In genomic region chr11:117968716-117969099, GRCm38 (mm10) we compare ENCODE assay signal across 8 mouse cellular contexts. TPM values are rescaled to one million over a fixed set of nuclear protein-coding genes. Genes with fewer than 3 reads are reported as not detected.
DNase-seq lines count a peak whose midpoint lies in the region; ATAC-seq lines count a peak whose summit lies in the region.

No protein-coding gene starts in this region.

- H3K4me1 ChIP-seq in kidney, embryonic 16.5 days (ENCODE audit: insufficient read depth, low read length) = peaks cover 60% of the 10 kb centered on the region
- H3K4me1 ChIP-seq in brown adipose tissue, adult 24 weeks (ENCODE audit: control insufficient read depth, insufficient read depth, insufficient read length, low read length) = peaks cover 10% of the 10 kb centered on the region
- peaks cover 57% of the 10 kb centered on the region for H3K4me1 ChIP-seq in hindbrain, embryonic 12.5 days
- H3K4me1 ChIP-seq in midbrain, embryonic 12.5 days = peaks cover 53% of the 10 kb centered on the region

- 0% methylated on average over 31 of the region's 34 CpGs for WGBS in kidney, embryonic 16.5 days
- under 1% methylated on average over 34 of the region's 34 CpGs for WGBS in hindbrain, embryonic 12.5 days
- WGBS in midbrain, embryonic 12.5 days = 0% methylated on average over 32 of the region's 34 CpGs

- H3K4me2 ChIP-seq in kidney, embryonic 16.5 days (replicated peaks; ENCODE audit: low read depth, low read length) = peak overlapping the region; percentile 85
- peak overlapping the region; percentile 68 for H3K4me2 ChIP-seq in hindbrain, embryonic 12.5 days (replicated peaks)
- H3K4me2 ChIP-seq in midbrain, embryonic 12.5 days (replicated peaks) = peak overlapping the region; percentile 96

- no peaks in the 10 kb centered on the region for H3K9me3 ChIP-seq in kidney, embryonic 16.5 days (ENCODE audit: low read length)
- no peaks in the 10 kb centered on the region for H3K9me3 ChIP-seq in hindbrain, embryonic 12.5 days (replicated peaks)
- H3K9me3 ChIP-seq in midbrain, embryonic 12.5 days = no peaks in the 10 kb centered on the region

- H3K27ac ChIP-seq in kidney, embryonic 16.5 days (ENCODE audit: low read length) = peak overlapping the region; percentile 96
- H3K27ac ChIP-seq in brown adipose tissue, adult 24 weeks (replicated peaks; ENCODE audit: low read depth, low read length) = peak overlapping the region; percentile 81
- peak overlapping the region; percentile 93 for H3K27ac ChIP-seq in hindbrain, embryonic 12.5 days
- peak overlapping the region; percentile 89 for H3K27ac ChIP-seq in midbrain, embryonic 12.5 days (replicated peaks)

- H3K9ac ChIP-seq in kidney, embryonic 16.5 days (replicated peaks; ENCODE audit: low read length) = peak overlapping the region; percentile 91
- peak overlapping the region; percentile 85 for H3K9ac ChIP-seq in hindbrain, embryonic 12.5 days
- H3K9ac ChIP-seq in midbrain, embryonic 12.5 days (replicated peaks) = peak overlapping the region; percentile 81

- peaks cover 7% of the 10 kb centered on the region; the same call in 1 of the 2 replicates for H3K27me3 ChIP-seq in kidney, embryonic 16.5 days (ENCODE audit: insufficient read depth, low read length)
- H3K27me3 ChIP-seq in hindbrain, embryonic 12.5 days = peaks cover 45% of the 10 kb centered on the region
- peaks cover 65% of the 10 kb centered on the region for H3K27me3 ChIP-seq in midbrain, embryonic 12.5 days

- peak overlapping the region; percentile 76 for H3K4me3 ChIP-seq in kidney, embryonic 16.5 days (ENCODE audit: low read length)
- peak overlapping the region; percentile 76 for H3K4me3 ChIP-seq in brown adipose tissue, adult 24 weeks (ENCODE audit: insufficient read depth, low read depth, low read length)
- peak overlapping the region; percentile 63 for H3K4me3 ChIP-seq in hindbrain, embryonic 12.5 days
- peak overlapping the region; percentile 64 for H3K4me3 ChIP-seq in midbrain, embryonic 12.5 days

- no peak; the same call in 1 of the 2 replicates for ATAC-seq in kidney, embryonic 16.5 days (ENCODE audit: low FRiP score, low TSS enrichment)
- 0 out of 2 replicates have a peak, but pooled peaks have one; percentile 1 for ATAC-seq in hindbrain, embryonic 12.5 days (ENCODE audit: low FRiP score)
- peak; percentile 48 for ATAC-seq in midbrain, embryonic 12.5 days (ENCODE audit: low FRiP score, low read depth)

- peaks cover 5% of the 10 kb centered on the region; the same call in 1 of the 2 replicates for H3K36me3 ChIP-seq in kidney, embryonic 16.5 days (ENCODE audit: insufficient read depth, low read length)
- H3K36me3 ChIP-seq in hindbrain, embryonic 12.5 days = no peaks in the 10 kb centered on the region
- H3K36me3 ChIP-seq in midbrain, embryonic 12.5 days = no peaks in the 10 kb centered on the region

- DNase-seq in kidney, postnatal 10 days = no peak
- no peak for DNase-seq in B cell, adult 2 months
- DNase-seq in adrenal gland, postnatal 10 days = no peak
- no peak for DNase-seq in urinary bladder, postnatal 25 days (ENCODE audit: low spot score)

RNA-seq across cellular contexts. Expression of gene Socs3, which starts 1.1 kb away (rescaled TPM):
- polyA plus RNA-seq in kidney, embryonic 16.5 days (2015; fragmentation: Nextera tagmentation; extraction: Ambion mirVana) = 14.6 and 15.9 TPM in 2 replicates
- polyA plus RNA-seq in brown adipose tissue, adult 24 weeks (2012; ENCODE audit: insufficient read depth, insufficient read length, missing spikeins) = 2.5 and 6.6 TPM in 2 replicates
- polyA plus RNA-seq in hindbrain, embryonic 12.5 days (2016; fragmentation: Nextera tagmentation; extraction: Ambion mirVana) = 10.4 and 11.8 TPM in 2 replicates
- 10.7 and 13.2 TPM in 2 replicates for polyA plus RNA-seq in midbrain, embryonic 12.5 days (2016; fragmentation: Nextera tagmentation; extraction: Ambion mirVana)
- 1 to 10 TPM; 5.0 to 9.0 TPM for total RNA-seq in adrenal gland, postnatal 10 days (2021)

RNA-seq across cellular contexts. Expression of gene Pgs1, which starts 17.4 kb away (rescaled TPM):
- polyA plus RNA-seq in kidney, embryonic 16.5 days (2015; fragmentation: Nextera tagmentation; extraction: Ambion mirVana) = 37.5 and 41.8 TPM in 2 replicates
- polyA plus RNA-seq in brown adipose tissue, adult 24 weeks (2012; ENCODE audit: insufficient read depth, insufficient read length, missing spikeins) = 13.1 and 15.3 TPM in 2 replicates
- polyA plus RNA-seq in hindbrain, embryonic 12.5 days (2016; fragmentation: Nextera tagmentation; extraction: Ambion mirVana) = 41.8 and 46.7 TPM in 2 replicates
- 47.5 and 48.9 TPM in 2 replicates for polyA plus RNA-seq in midbrain, embryonic 12.5 days (2016; fragmentation: Nextera tagmentation; extraction: Ambion mirVana)
- 10 to 100 TPM; 30.9 to 31.0 TPM for total RNA-seq in adrenal gland, postnatal 10 days (2021)
